Mouse (Mus musculus) left cerebral cortex, postnatal 25 days (tissue): ENCODE results near the gene Gm47429. TPM values are rescaled to one million over a fixed set of nuclear protein-coding genes. Genes with fewer than 3 reads are reported as not detected.
"Not testable (repeated sequence)": the region's sequence is repeated elsewhere in the genome, so short reads cannot be mapped to it uniquely, and the experiment has no call there.

Experiments used
- DNase-seq, 2 experiments: peaks; one replicate each; pipeline ENCODE4 v3.0.0; 2022; ENCODE audit warnings: low spot score in 2 of 2, mixed read lengths in 1 of 2
- intact Hi-C: fragments of 180-260 bp; cut with DNase I; formaldehyde crosslinking; loops from one replicate; pipeline ENCODE4 v1.15.1; 2025
- total RNA-seq, 2 experiments: library from RNA; stranded (reverse); gene quantifications; 2 replicates each; pipeline ENCODE4 v1.2.3; 2021

The Gm47429 gene
- total RNA-seq: not detected

DNA sequence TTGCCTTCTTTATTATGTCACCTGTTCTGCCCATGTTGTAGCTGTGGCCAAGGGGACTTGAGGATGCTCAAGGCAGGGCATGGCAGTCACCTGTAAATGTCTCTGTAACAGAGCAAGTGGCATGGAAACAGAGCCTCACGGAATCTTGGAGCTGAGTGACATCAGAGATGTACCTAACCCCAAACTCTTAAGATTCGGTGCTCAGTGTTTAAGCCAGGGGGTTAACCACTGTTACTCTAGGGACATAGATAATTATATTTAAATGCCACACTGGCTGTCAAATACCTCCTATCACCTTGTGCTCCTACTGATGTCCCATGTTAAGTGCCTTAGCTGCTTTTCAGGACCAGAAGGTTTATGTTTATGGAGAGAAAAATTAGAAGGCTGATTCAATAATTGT lies at the start of gene Gm47429:
Gene Gm47429 (minus strand): TSS at position 101 of the 400 bp plus-strand sequence.
- intact Hi-C loops: no loop called here
- DNase-seq: no peak

DNA sequence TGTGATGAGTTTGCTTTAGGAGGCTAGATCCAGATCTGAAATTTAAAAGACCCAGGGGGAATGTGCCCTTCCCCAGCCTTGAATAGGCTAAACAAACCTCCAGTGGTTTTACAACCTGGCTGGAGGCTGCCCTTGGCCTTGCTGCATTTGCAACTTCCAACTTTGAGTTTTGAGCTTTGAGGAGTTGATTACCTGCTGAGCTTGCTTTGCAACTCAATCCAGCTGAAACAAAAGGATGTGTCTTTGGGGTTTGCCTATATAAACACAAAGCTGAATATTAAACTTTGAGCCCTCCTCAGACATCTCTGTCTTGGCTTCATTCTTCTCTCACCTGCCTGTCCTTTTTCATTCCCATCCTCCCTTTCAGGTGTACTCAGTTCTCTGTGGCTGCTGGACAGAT lies 44.8 kb upstream of the Gm47429 start:
- intact Hi-C loops, DNase-seq: not testable (repeated sequence)

DNA sequence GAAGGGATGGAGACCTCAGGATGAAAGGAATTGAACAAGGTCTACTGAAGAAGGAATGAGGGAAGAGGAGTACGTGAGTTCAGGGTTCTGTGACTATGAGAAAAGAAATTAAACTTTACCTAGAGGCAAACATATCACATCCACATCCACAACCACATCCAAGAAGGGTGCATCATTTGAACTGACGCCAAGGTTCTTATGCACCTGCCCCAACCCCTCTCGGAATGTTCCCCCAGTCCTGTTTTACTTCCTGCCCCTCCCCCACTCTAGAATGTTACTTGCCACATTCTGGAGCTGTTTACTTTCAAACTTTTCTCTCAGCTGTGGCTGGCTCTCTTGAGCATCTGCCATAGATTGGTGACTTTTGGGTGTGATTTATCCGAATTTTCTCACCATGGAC lies 23.3 kb upstream of the Gm47429 start, which contains the start of gene Nutm2:
Gene Nutm2 (plus strand): TSS at position 301 of the 400 bp plus-strand sequence.
- DNase-seq: no peak
- intact Hi-C loops: no loop called here

DNA sequence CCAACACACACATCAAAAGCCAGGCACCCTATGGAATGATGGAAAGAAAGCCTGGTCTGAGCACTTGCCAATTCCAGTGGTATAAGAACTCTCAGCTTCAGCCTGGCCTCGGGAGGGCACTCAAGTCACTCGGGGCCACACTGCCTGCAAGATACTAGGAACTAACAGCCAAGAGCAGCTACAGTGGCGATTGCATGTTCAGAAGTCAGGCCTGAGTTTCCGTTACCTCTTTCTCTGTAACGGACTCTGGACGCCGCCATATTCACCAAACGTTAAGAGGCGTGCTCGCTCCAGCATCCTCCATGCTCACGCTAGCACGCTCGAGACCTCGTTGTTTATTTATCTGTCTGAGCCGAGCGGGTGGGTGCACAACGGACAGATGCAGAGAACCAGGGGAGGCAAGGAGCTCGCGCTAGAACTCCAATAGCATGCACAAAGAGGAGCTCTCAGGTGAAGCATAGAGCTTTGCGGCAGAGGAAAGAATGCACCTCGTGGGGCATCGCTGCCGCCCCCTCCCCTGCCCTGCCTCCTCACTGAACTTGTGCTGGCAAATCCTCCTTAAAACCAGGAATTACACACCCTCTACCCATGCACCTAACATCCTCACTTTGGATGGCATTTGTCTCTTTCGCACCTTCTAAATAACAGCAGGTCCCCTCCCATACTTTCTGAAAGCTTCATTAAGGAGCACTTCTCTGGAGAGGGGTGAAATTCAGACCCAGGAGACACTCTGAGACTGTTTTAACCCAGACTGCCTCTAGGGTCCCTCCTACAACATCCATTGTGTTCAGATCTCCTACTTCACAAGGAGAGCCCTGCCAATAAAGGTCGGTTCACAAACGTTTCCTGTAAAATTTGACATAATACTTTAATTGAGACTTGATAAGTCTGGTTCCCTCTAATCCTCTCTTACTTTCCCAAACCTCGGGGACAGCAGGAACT lies 21.2 kb upstream of the Gm47429 start:
- DNase-seq: no peak
- intact Hi-C loops: no loop called here

DNA sequence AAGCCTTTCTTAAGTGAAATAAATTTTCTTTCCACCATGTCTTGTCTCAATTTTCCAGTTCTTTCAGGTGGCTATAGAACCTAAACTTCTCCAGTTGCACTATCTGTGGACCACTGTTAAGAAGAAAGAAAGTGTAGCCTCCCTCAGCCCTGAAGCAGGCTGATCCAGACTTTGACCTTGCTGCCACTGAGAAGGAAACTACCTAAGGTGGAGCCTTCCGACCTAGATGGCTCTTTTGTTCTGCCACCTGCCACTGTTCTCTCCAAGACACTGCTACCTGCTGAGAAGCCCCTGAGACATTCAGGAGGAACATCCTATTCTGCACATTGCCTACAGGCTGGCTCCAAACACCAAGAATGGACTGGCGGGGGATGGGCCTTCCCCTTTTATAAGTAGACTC lies 16.7 kb upstream of the Gm47429 start:
- DNase-seq, intact Hi-C loops: not testable (repeated sequence)

DNA sequence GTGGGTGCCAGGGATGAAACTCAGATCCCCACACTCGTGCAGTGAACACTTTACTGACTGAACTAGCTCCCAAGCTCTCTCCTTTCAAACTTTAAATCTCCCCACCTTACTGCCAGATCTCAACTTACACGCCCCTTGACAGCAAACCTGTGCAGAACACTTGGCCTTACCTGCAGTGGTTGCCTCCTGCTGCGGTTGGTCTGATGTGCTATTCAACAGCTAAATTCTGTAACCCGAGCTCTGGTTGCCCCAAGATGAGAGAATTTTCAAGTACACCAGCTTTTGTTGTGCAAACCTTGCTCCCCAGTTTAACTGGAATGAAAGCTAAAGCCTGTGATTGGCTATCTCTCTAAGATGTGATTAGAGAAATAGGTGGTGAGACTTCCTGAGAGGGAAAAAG lies 9.7 kb upstream of the Gm47429 start:
- DNase-seq: no peak
- intact Hi-C loops: no loop called here

DNA sequence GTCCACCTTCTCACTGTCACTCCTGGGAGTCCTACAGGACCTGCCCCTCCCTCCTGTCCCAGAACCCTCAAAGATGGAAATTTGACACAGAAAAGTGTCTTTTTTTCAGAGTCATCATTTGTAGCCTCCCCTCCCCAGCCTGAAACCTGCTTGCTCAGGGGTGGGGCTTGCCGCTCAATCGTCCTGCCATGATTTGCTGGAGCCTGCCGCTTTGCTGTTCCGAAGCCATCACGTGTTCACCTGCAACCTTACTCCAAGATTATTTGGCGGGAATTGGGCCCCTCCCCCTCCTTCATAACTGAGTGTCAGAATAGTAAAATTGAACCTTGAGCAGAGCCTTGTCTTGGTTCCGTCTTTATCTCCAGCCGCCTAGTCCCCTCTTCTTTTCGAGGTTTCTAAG lies 8.6 kb upstream of the Gm47429 start:
- DNase-seq, intact Hi-C loops: not testable (repeated sequence)

DNA sequence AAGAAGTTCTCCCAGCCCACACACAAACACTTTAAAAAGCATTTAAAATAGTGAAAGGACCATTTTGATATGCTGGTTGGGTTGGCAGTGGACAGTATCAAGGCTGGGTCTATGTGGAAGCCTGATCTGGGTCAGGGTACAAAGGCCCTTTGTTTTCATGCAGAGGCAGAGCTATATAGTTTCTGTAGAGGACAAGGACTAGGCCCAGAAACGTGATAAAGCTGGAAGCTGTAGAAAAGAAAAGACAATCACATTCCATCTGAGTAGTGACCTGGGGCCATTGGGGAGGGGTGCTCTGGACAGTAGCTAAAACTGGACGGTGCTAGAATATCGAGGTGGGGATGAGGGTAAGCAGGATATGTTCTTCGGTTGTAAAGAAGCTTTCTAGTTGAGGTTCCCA lies 1.5 kb upstream of the Gm47429 start:
- intact Hi-C loops: no loop called here

DNA sequence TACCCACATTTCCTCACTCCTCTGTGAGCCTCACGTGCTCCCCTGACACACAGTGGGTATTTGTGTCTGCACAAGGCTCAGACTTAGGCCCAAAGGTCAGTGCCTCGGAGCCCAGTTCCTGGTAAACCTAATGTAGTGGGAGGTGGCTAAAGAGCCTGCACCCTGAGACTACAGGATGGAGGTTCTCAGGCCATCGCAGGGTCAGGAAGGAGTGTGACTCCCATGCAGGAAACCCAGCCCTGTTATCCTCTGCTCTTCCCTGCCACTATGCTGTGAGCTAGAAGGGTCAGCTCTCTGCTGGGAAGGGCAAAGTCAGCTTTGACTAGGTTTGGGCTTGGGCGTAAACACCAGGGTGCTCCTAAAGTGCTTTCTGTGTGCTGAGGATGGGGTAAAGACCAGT lies 17.0 kb downstream of the Gm47429 start:
- intact Hi-C loops: no loop called here
- DNase-seq: no peak

More for the DNA sequence above, 1.5 kb upstream of the Gm47429 start:
- DNase-seq: no peak

DNA sequence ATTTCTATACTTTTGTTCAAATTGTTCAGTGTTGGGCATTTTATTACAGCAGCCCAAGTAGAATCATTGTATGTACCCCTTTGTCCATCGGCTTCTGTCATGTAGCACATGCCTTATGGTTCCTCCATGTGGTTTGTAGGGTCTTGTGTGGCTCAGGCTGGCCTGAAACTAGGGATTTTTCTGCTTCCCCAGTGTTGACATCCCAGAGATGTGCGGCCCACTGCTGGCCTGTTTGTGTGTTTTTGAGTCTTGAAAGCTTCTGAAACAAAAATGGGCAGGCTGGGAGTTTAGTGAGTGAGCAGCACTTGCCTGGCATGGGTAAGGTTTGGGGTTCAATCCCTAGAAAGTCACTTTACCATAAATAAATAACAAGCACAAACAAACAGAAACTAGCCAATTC lies 19.2 kb downstream of the Gm47429 start:
- intact Hi-C loops: no loop called here
- DNase-seq: no peak

DNA sequence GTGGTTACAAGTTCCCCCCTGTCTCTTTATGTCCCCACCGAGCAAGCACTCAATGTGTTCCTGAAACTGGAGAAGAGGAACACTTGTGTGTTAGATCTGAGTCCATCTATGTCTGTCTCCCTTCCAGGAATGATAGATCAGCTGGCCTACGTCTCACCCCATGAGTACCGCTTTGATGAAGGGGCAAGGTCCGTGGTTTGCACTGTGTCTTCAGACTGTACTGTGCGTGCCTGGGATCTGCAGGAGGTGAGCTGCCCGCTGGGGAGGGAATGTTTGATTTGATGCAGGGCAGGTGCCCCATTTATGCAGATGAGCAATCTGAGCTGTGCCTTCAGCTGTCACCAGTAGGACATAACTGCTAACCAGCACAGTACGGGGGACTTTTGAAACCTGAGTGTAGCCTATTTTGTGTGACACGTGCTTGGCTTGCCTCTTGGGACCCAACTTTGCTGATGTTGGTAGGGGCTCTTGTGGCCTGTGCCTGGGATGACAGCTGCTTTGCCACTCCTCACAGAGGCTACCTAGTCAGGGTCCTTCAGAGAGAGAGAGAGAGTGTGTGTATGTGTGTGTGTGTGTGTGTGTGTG lies 20.0 kb downstream of the Gm47429 start:
- intact Hi-C loops: no loop called here

DNA sequence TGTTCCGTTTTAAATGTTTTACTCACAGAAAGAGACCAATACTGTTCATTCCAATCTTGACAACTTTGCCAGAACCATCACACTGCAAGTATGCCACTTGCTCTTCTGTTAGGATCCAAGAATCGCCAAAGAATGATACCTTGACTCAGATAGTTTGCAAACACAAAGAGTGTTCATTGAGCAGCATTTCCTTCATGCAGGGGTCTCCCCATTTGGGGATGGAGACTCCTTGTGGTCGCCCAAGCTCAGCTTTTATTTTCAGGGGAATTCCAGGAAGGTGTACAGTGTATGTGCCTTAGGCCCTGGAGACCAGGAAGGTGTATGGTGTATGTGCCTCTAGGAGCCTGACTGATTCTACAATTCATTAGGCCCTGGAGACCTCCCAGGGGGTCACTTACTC lies 25.3 kb downstream of the Gm47429 start:
- intact Hi-C loops: no loop called here
- DNase-seq: no peak

More for the DNA sequence above, 20.0 kb downstream of the Gm47429 start:
- DNase-seq: no peak

DNA sequence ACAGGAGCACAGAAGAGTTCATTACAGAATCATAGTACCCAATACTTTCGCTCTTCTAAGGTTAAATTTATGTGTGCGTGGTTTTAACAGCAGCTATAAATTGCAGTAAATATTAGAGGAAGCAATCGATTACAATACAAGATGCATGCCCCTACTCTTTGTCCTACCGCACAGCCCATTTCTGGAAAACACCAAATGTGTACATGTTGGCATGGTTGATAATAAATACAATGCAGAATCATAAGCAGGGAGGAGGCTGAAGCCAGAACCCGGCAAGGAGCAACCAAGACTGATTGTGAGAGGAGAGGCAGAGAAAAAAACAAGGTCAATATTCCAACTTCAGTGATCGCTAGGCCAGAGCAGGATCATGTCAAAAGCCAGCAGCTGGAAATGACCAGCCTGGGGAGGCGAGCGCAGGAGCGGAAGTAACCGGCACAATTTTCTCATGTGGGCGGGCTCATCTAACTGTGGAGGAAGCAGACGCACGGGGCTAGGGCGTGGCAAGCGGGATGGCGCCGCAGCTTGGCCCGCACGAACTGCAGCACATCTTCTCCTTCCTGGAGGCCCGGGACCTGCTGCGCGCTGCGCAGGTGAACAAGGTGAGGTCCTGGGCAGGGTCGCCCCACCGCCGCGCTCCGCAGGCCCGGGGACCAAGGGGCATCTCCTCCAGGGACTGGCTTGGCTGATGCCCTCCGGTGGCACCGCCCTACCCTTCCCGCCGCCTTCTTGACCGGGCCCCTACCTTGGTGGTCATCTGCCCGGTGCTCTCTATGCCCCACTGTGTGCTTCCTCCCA lies 26.1 kb downstream of the Gm47429 start, which contains the start of gene Fbxw17:
Gene Fbxw17 (plus strand): TSS at position 476 of the 795 bp plus-strand sequence.
- intact Hi-C loops: no loop called here
- DNase-seq: peak; percentile 84 to 88

Other genes with a start within 250 kb of the Gm47429 start
- not detected for gene Gm906, start 193.6 kb downstream of the Gm47429 start, total RNA-seq
- 10 to 100 TPM in 1 of 2 experiments, 1 to 10 TPM in 1; 9.9 to 13.7 TPM for gene Fbxw17, start 26.0 kb downstream of the Gm47429 start, total RNA-seq
- gene Nutm2, start 23.4 kb upstream of the Gm47429 start, total RNA-seq: not detected
- not detected for gene Gm904, start 199.3 kb upstream of the Gm47429 start, total RNA-seq